Comparison of ENCODE assay signal across 9 mouse cellular contexts in the genomic region with DNA sequence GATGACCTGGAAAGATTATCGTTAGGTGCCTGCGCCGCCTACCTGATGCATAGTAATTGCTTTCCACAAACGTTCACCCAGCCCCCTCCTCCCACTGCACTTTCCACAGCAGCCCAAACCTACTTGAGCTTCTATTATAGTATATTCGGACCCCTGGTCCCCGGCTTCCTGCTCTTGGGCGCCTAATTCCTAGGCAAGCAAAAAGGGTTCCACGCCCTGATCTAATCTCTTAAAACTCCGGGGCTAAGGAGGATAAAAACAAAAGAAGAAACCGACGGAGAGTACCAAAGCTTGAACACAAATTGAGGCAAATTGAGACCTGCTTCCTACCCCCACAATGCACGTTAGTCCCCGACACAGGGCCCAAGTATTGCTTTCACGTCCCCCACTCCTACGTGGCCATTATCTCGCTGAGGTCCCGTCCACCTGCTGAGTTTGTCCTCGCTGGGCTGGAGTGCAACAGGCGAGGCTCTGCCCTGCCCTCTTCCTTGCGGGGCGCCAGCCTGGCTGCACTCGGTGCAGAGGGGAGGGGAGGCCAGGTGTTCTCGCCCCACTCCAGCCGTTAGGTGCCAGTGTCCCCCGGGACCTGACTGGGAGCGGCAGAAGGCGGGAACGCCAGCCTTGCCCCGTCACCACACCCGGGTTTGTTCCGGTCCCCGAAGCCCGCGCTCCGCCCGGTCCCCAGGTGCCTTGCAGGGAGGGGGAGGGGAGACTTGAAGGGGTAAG. TPM values are rescaled to one million over a fixed set of nuclear protein-coding genes. Genes with fewer than 3 reads are reported as not detected.
DNase-seq lines count a peak whose midpoint lies in the region; ATAC-seq lines count a peak whose summit lies in the region.
"Had no signal": no experiment of that assay in that cellular context is flagged by ENCODE, and none has a peak within 500 bp of the region (broad histone marks: within the 10 kb centered on the region; RNA-seq: fewer than 3 reads in every experiment).

No protein-coding gene starts in this region.

- DNase-seq in gastrocnemius, postnatal 14 days: peak; percentile 36
- DNase-seq in gastrocnemius, adult 18-20 months (ENCODE audit: low spot score): no peak
- DNase-seq in CD4-positive, CD25-positive, alpha-beta regulatory T cell, adult 2 months (ENCODE audit: low read depth, low spot score): peak; percentile 67
- peak; percentile 45 to 71 for DNase-seq in kidney, postnatal 36 days
- DNase-seq in midbrain, embryonic 11.5 days (ENCODE audit: low spot score, missing footprints): no peak
- DNase-seq in cerebellum, postnatal 36 days: no peak
- DNase-seq in right cerebral cortex, adult 2 months (ENCODE audit: low spot score in 2 of 2): no peak

- H3K27ac ChIP-seq in midbrain, embryonic 11.5 days (ENCODE audit: low read depth, low read length): no peak overlapping the region

- no peaks in the 10 kb centered on the region for H3K27me3 ChIP-seq in midbrain, embryonic 11.5 days (ENCODE audit: control insufficient read depth, insufficient read depth, low read length)
- H3K27me3 ChIP-seq: Patski had no signal

- WGBS in midbrain, embryonic 11.5 days: 1% methylated on average over 35 of the region's 36 CpGs

- no peaks in the 10 kb centered on the region for H3K9me3 ChIP-seq in midbrain, embryonic 11.5 days (ENCODE audit: control insufficient read depth, low read length)

- intact Hi-C loops in gastrocnemius, postnatal 14 days (cut with DNase I; ENCODE audit: low total_unique reads): no loop called here

- no peaks in the 10 kb centered on the region for H3K36me3 ChIP-seq in midbrain, embryonic 11.5 days (ENCODE audit: control insufficient read depth, insufficient read depth, low read length)

- H3K4me3 ChIP-seq in midbrain, embryonic 11.5 days (ENCODE audit: low read depth, low read length): peak overlapping the region; percentile 37

- peak; percentile 52 for ATAC-seq in erythroblast, adult 5-6 weeks (replicated peaks; ENCODE audit: low FRiP score, poor library complexity, severe bottlenecking)
- peak; percentile 56 for ATAC-seq in midbrain, embryonic 11.5 days (ENCODE audit: low FRiP score)
- ATAC-seq: Patski had no signal

- peak overlapping the region; percentile 71 for H3K4me2 ChIP-seq in midbrain, embryonic 11.5 days

- peak overlapping the region; percentile 61 for H3K9ac ChIP-seq in midbrain, embryonic 11.5 days (ENCODE audit: low read length)

- H3K4me1 ChIP-seq in midbrain, embryonic 11.5 days (ENCODE audit: control insufficient read depth, insufficient read depth, low read length): peaks cover 12% of the 10 kb centered on the region; the same call in 1 of the 2 replicates

RNA-seq across cellular contexts. Expression of gene Ucp2, which starts 0.6 kb away (rescaled TPM):
- total RNA-seq in gastrocnemius, postnatal 14 days (2021): 100 to 1,000 TPM; 121 to 126 TPM
- total RNA-seq in gastrocnemius, adult 18-20 months (2021): 10 to 100 TPM; 16.6 to 17.4 TPM
- total RNA-seq in erythroblast, adult 5-6 weeks (2015; ENCODE audit: low replicate concordance): 1,034 and 1,242 TPM in 2 replicates
- total RNA-seq in erythroblast, adult 5-6 weeks (2017; ENCODE audit: low replicate concordance): 1,143 and 1,228 TPM in 2 replicates
- 67.0 and 80.4 TPM in 2 replicates for polyA plus RNA-seq in midbrain, embryonic 11.5 days (2014; fragmentation: Nextera tagmentation; extraction: Ambion mirVana)

RNA-seq across cellular contexts. Expression of gene Ucp3, which starts 19.8 kb away (rescaled TPM):
- total RNA-seq in gastrocnemius, postnatal 14 days (2021): 100 to 1,000 TPM in 1 of 2 experiments, 10 to 100 TPM in 1; 58.1 to 197 TPM
- 100 to 1,000 TPM in 1 of 2 experiments, 10 to 100 TPM in 1; 94.4 to 203 TPM for total RNA-seq in gastrocnemius, adult 18-20 months (2021)
- 0.42 TPM in 1 of 2 replicates, not detected in the other for total RNA-seq in erythroblast, adult 5-6 weeks (2015; ENCODE audit: low replicate concordance)
- 0.56 TPM in 1 of 2 replicates, not detected in the other for total RNA-seq in erythroblast, adult 5-6 weeks (2017; ENCODE audit: low replicate concordance)
- not detected in 2 replicates for polyA plus RNA-seq in midbrain, embryonic 11.5 days (2014; fragmentation: Nextera tagmentation; extraction: Ambion mirVana)

RNA-seq across cellular contexts. Expression of gene Dnajb13, which starts 22.2 kb away (rescaled TPM):
- not detected for total RNA-seq in gastrocnemius, postnatal 14 days (2021)
- total RNA-seq in gastrocnemius, adult 18-20 months (2021): not detected
- total RNA-seq in erythroblast, adult 5-6 weeks (2015; ENCODE audit: low replicate concordance): 1.5 TPM in 1 of 2 replicates, not detected in the other
- total RNA-seq in erythroblast, adult 5-6 weeks (2017; ENCODE audit: low replicate concordance): 2.6 and 9.2 TPM in 2 replicates
- 0.33 and 0.52 TPM in 2 replicates for polyA plus RNA-seq in midbrain, embryonic 11.5 days (2014; fragmentation: Nextera tagmentation; extraction: Ambion mirVana)

RNA-seq across cellular contexts. Expression of gene Coa4, which starts 44.3 kb away (rescaled TPM):
- total RNA-seq in gastrocnemius, postnatal 14 days (2021): 10 to 100 TPM in 1 of 2 experiments, 1 to 10 TPM in 1; 9.7 to 10.9 TPM
- total RNA-seq in gastrocnemius, adult 18-20 months (2021): 10 to 100 TPM; 10.1 to 11.7 TPM
- 1.7 and 4.0 TPM in 2 replicates for total RNA-seq in erythroblast, adult 5-6 weeks (2015; ENCODE audit: low replicate concordance)
- 6.7 and 9.8 TPM in 2 replicates for total RNA-seq in erythroblast, adult 5-6 weeks (2017; ENCODE audit: low replicate concordance)
- 15.7 and 22.8 TPM in 2 replicates for polyA plus RNA-seq in midbrain, embryonic 11.5 days (2014; fragmentation: Nextera tagmentation; extraction: Ambion mirVana)

Comparison
In these comparisons a context has a peak if more than half of its experiments do, and no peak if none do; other contexts are left out.
1. DNase-seq: peak in gastrocnemius, postnatal 14 days (single experiment), CD4-positive, CD25-positive, alpha-beta regulatory T cell, adult 2 months (single experiment) and kidney, postnatal 36 days (2 of 2); none in gastrocnemius, adult 18-20 months (single experiment), midbrain, embryonic 11.5 days (single experiment), cerebellum, postnatal 36 days (0 of 2) and right cerebral cortex, adult 2 months (0 of 2).
2. RNA of gene Ucp2, which starts 0.6 kb away (total RNA-seq): 1,034 to 1,242 TPM in erythroblast, adult 5-6 weeks; 121 to 126 TPM in gastrocnemius, postnatal 14 days and 16.6 to 17.4 TPM in gastrocnemius, adult 18-20 months; every median in the first group is over 4 times any median in the second.
3. RNA of gene Ucp3, which starts 19.8 kb away (total RNA-seq): 94.4 to 203 TPM in gastrocnemius, adult 18-20 months and 58.1 to 197 TPM in gastrocnemius, postnatal 14 days; 0.42 to 0.56 TPM in erythroblast, adult 5-6 weeks; every median in the first group is over 10 times any median in the second.